Mouse (Mus musculus): ENCODE results near the gene Dcaf10. TPM values are rescaled to one million over a fixed set of nuclear protein-coding genes. Genes with fewer than 3 reads are reported as not detected.

The Dcaf10 gene
- total RNA-seq, 4 experiments from 2014 or later, result 25.4 to 31.5 (median 27.6) TPM

DNA sequence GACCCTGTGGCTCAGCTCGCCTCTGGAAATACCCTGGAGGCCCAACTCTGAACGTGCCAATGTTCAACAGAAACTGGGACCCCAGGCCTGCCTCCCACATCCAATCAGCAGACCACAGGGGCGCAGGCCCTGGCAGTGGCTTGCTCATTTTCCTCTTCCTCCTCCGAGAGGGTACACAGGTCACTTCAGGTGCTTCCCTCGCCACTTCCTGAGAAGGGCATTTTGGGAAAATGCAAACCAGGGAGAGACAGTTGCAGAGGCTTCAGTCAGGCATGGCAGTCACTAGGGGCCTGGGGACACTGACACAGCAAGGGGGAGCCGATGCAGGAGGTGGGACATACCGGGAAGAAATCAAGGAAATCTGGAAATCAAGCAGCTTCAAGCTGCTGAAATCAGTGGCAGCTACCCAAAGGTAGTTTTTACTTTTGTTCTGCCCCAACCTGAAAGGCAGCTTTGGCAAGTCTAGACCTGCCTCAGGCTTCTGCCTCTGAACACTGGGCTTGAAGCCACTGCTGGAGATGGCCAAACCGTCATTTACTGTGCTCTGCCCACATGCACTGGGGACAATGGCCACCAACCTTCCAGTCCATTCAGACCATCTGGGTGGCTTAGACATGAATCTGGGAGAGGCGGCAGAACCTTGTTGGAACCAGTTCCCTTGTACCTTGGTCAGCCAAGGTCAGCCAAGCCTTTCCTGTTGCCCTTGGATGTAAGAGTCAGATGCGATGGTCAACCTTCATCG is 79.8 kb downstream of the Dcaf10 start:
- no peak for DNase-seq

DNA sequence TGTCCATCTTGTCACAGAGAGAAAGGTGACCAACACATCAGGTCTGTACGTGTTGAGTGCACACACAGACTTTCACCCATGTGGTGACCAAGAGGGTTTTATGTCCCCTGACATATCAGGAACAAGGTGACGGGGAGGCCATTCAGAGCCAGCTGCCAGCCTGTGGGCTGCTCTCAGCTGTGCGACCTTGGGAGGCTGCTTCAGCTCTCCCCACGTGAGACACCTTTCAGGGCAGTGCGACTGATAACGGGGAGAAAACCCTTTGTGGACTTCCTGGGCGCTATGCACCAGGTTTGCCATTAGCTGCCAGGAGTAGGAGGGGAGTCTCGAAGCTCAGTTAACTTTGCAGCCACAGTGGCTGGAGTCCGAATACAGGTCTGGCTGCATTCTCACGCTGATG is 80.7 kb downstream of the Dcaf10 start:
- no peak for DNase-seq

DNA sequence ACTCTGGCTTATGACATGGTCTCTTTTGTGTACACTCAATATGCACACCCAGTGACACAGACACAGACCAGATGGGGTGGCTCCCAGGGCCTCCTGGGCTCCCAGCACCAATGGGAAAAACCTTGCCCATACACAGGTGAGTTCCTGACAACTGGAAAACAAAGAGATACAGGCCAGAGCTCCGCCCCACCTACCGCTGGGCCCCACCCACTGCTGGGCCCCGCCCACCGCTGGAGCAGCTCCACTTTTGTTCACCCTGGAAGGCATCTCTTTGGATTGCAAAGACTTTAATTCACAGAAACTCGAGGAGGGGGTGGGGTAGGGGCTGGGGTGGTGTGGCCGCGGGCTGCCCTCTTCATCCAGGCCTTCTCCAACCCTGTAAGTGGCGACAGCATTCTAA is 81.5 kb downstream of the Dcaf10 start:
- no peak for DNase-seq

DNA sequence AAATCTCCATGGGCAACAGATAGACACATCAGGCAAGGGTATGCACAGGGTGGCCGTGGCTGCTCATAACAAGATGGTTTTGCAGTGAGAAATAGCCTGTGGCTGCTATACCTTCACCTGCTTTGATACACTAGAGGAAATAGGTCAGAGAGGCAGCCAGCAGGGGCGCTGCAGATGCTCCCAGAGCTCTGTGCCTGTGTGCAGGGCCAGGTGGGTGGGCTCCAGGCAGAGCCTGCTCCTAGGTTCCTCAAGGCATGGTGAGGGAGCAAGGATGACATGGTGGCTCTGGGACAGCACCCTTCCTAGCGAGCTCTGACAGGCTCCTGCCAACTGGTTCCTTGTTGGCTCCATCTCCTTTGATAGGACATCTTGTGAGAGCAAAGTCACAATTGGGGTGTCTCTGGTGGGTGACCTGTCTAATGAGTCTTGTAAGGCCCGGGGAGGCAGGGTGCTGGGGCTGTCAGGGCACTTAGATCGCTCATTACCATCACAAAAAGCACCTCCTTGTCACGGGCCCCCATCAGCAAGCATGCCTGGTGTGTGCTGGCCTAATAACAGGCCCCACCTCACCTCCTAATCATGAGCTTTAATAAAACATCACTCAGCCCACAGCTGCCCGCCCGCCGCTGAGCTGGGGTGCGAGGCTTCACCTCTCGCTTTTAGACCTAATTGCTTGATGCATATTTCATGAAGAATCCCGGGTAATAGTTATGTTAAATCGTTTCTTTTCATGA is 85.0 kb downstream of the Dcaf10 start:
- DNase-seq, result no peak

Small RNA genes lying within 50 kb of the gene (microRNA-seq; reads per million reads assigned to microRNA genes)
- gene Gm25692, result 0 reads per million in 2 experiments

Other genes with a start within 250 kb of the Dcaf10 start
- gene Tomm5, start 234.0 kb upstream of the Dcaf10 start, total RNA-seq (2022), result 10 to 100 TPM; 58.8 to 88.7 (median 70.4) TPM
- gene Frmpd1, start 157.2 kb upstream of the Dcaf10 start, total RNA-seq (2022), result 1 to 10 TPM; 6.5 to 9.3 (median 8.7) TPM
- gene Trmt10b, start 45.0 kb upstream of the Dcaf10 start, total RNA-seq (2022), result 10 to 100 TPM in 3 of 4 experiments, 1 to 10 TPM in 1; 8.0 to 15.0 (median 12.7) TPM
- 10 to 100 TPM; 22.9 to 40.8 (median 30.9) TPM for gene Exosc3, start 631 bp downstream of the Dcaf10 start, total RNA-seq (2022)
- gene Slc25a51, start 66.7 kb downstream of the Dcaf10 start, total RNA-seq (2022), result 100 to 1,000 TPM; 191 to 350 (median 261) TPM
- gene Shb, start 190.4 kb downstream of the Dcaf10 start, total RNA-seq (2022), result 100 to 1,000 TPM in 2 of 4 experiments, 10 to 100 TPM in 2; 39.5 to 104 (median 79.0) TPM

Measured in adrenal gland, adult 8-10 months (tissue).